Mouse (Mus musculus) liver, embryonic 14.5 days (tissue): ENCODE results near the gene Hdc.

Experiments used
- CTCF ChIP-seq: IDR thresholded peaks from 2 replicates; pipeline ENCODE4 v1.5.1; 2016; ENCODE audit warnings: antibody characterized with exemption, low read depth, control low read depth
- EP300 ChIP-seq: IDR thresholded peaks from 2 replicates; pipeline ENCODE4 v1.6.1; 2016; ENCODE audit warnings: antibody characterized with exemption, low read depth

DNA sequence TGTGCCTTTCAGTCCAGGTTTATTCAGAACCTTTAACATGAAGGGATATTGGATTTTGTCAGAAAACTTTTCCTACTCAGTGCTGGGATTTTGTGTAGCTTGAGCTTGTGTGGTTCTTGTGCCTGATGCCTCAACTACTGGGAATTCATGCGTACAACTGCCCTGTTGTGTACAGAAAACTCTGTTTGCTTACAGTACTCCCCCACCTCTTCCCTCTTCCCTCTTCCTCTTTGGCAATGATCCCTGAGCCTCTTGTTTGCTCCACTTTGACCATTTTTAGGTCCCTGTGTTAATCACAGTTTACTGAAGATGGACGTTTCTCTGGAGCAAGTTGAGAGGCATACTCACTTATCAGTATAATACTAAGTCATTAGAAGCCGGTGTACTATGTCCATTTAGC lies 72.7 kb downstream of the Hdc start:
- TF ChIP-seq CTCF (no peak), EP300 (no peak)
